Mouse (Mus musculus) lung, postnatal 36 days (tissue): ENCODE results near the gene Olfr522.

Source experiments
- DNase-seq: peaks from one replicate; pipeline ENCODE4 v3.0.0; 2022; ENCODE audit warnings: mixed read lengths

Olfr522 gene

GRCm38 (mm10) chr7:140164664-140165063 is at the start of gene Olfr522:
Gene Olfr522, minus strand, starts transcription at chr7:140164764.
- DNase-seq, result no peak

DNA sequence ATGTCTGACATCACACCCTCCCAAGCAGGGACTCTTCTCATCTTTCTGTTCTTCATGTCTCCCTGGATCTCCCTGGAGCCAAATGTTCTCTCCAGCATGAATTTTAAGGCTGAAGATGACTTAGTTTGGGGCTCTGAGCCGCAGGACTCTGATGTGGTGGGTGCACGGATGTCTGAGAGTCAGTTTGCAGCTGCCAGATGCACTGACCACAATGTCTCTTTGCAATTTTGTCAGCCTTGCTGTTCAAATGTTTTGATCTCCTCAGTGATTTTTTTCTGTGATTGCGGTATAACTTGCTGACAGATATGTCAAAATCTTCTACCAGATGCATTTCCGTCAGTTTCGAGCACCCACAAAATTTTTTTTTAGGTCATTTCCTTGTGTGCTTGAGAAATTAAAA is 49.3 kb upstream of the Olfr522 start:
- DNase-seq, result no peak

GRCm38 (mm10) chr7:140208677-140209076 is 44.1 kb upstream of the Olfr522 start:
- DNase-seq, result no peak

GRCm38 (mm10) chr7:140208153-140208552 is 43.6 kb upstream of the Olfr522 start:
- DNase-seq, result peak; percentile 1

DNA sequence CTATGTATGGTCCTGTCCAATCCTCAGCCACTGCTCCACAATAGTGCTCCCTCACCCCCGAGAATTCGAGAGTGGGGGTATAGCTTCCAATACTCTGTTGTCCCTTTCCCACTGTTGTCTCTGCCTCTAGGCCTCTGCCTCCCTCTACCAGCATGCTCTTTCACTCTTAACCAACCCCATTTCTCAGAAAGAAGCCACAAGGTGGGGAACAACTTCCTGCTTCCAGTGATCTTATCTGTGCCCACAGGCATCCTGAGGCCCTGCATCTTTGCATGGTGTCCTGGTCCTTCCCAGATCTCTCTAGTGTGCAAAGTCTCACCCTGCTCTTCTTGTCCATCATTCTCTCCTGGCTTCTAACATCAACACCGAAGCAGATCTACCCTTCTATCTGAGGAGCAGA is 42.3 kb upstream of the Olfr522 start:
- DNase-seq, result no peak

- DNase-seq, result no peak
Observed at GRCm38 (mm10) chr7:140205864-140206263, 41.3 kb upstream of the Olfr522 start, which contains the start of gene Olfr524. Gene Olfr524, minus strand, starts transcription at chr7:140205964.

DNA sequence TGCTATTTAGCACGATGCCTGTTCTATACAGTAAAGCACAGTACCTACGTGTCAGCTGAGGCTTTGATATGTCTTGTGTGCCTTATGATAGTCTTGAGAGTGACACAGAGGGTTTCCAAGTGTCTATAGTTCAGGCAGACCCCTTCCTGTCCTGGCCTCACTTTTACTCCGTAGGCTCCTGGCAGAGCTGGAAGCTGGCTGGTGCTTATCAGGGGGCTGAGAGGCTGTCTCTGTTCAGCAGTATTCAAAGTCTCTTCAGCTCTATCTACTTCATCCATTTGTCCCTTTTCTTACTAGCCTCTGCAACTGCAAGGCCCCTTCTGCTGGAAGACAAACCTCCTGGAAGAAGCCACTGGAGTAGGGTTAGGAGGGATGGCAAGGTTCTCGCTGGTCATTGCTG is 36.5 kb upstream of the Olfr522 start:
- no peak for DNase-seq

- no peak for DNase-seq
Observed at GRCm38 (mm10) chr7:140196002-140196401, 31.4 kb upstream of the Olfr522 start.

- DNase-seq, result no peak
Observed at GRCm38 (mm10) chr7:140194031-140194430, 29.5 kb upstream of the Olfr522 start.

DNA sequence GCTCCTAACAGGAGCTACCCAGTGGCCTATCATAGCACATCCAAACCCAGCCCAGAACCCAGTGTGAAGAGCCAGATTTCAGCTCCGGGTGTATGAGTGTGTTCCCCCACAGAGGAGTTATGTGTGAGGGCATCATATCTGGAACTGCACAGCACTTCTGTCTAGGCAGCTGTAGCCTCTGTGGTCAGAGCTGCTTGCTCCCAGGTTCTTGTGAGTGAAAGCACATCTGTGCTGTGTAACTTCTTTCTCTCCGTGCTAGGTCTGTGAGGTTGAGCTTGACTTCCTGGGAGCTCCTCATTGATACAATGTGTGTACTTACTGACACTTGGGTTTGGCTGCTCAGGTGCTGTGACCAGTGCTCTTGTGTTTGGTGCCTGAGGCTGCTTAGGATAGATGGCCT is 28.3 kb upstream of the Olfr522 start:
- no peak for DNase-seq

DNA sequence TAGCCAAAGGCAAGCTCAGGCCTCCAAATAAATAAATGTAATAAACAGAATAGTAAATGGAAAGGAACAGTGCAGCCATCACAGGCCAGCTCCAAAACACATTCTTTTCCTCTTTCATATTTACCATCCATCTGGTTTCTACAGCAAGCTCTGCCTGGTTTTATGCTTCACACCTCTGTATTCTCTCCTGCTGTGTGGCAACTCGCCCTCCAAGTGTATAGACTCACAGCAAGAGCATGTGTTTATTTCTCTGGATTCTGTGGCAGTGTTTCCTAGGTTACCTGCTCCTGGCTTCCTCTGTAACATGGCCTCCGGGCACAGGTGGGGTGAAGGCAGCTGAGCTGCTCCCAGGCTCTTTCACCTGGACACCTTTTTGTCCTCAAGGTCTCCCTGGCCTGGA is 27.9 kb upstream of the Olfr522 start:
- no peak for DNase-seq

DNA sequence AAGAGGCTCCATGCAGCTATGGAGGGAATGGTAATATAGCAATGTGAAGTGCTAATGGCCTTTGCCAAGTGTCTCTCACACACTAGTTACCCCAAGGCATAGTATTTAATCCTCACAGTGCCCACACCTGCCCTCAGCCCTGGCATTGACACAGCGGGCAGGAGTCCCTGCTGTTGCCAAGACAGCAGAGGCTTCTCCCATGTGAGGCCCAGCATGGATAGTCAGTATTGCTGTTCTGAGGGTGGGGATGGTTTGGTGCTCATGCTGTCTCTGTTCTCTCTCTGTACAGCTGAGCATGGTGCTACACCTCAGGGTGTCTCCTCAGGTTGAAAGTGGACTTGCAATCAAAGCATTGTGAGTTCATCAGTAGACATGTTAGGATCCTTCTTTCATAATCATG is 25.9 kb upstream of the Olfr522 start:
- no peak for DNase-seq

GRCm38 (mm10) chr7:140188391-140189328 is 24.1 kb upstream of the Olfr522 start:
- DNase-seq, result peak; percentile 14

DNA sequence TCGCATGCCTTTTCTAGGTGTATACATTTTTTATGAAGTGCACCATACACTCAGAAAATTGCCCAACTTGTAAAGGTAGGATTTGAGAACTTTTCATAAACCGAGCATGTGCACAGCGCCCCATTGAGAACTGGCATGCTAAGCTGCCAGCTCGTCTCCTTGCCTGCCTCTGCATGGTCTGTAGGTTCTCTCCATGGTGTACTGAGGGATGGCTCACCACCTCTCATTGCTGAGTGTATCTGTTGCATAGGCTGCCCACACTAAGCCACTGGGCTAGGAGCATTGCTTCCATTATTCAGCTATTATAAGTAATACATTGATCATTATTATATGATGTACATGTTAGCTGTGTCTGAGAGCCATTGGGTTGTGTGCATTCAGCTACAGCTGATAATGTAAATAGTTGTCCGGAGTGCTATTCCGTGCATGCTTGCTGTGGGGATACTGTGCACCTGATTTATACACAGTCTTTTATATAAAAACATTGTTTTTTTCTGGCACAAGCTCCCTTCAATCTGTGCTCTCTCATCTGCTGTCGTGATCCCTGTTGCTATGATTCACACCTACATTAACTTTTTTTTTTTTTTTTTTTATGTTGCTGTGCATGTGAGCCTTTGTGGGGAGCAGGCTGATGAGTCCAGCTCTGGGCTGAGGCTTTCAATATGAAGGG is 23.3 kb upstream of the Olfr522 start:
- no peak for DNase-seq

- peak; percentile 7 for DNase-seq
Observed at GRCm38 (mm10) chr7:140186646-140187620, 22.4 kb upstream of the Olfr522 start.

- DNase-seq, result no peak
Observed at GRCm38 (mm10) chr7:140184206-140184605, 19.6 kb upstream of the Olfr522 start.

DNA sequence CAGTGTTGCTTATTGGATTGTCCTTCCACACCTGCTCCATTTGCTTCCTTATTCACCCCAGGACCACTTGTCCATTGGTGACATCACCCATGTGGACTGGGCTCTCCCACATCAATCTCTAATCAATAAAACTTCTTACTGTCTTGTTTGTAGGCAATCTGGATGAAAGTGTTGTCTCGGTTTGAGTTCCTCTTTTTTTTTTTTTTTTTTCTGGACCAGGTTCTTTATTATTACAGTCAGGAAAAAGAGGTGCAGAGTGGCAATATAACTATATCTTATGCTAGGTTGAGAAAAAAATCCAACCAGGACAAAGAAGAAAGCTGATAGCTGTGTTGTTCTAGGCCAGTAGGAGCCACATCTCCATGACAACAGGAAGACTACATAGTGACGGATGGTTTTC is 16.1 kb upstream of the Olfr522 start:
- no peak for DNase-seq

GRCm38 (mm10) chr7:140179176-140179575 is 14.6 kb upstream of the Olfr522 start:
- DNase-seq, result no peak

- no peak for DNase-seq
Observed at GRCm38 (mm10) chr7:140172936-140173335, 8.4 kb upstream of the Olfr522 start, which contains the start of gene Olfr523. Gene Olfr523, plus strand, starts transcription at chr7:140173217.

DNA sequence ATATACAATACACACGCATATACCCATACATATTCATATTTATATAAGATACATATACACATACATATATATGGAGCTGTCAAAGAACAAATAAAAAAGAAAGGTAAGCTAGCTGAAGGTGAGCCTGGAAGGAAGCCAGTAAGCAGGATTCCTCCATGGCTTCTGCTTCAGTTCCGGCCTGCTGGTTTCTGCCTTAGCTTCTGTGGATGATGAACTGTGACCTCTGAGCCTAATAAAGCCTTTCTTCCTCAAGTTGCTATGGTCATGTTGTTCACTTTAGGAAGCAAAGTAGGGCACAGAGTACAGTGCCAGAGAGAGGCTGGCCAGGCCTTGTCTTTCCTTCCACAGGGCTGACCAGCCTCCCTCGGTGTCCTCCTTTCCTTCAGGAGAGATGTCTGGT is 6.3 kb upstream of the Olfr522 start:
- DNase-seq, result no peak

DNA sequence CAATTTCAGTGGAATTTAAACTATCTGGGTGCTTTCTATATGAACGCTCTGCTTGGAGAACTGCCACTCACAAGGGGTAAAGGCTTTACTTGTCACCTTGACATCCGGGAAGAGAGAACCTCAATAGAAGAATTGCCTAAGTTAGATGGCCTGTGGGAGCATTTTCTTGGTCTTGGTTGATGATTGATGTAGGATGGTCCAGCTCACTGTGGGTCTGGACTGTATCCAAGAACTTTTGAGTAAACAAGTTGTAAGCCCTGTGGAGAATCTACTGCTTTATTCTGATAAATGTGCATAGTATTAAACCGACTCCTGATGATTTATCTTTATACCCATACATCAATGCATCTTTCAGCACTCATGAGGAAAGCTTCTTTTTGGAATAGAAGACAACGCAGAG is 4.8 kb upstream of the Olfr522 start:
- DNase-seq, result no peak

DNA sequence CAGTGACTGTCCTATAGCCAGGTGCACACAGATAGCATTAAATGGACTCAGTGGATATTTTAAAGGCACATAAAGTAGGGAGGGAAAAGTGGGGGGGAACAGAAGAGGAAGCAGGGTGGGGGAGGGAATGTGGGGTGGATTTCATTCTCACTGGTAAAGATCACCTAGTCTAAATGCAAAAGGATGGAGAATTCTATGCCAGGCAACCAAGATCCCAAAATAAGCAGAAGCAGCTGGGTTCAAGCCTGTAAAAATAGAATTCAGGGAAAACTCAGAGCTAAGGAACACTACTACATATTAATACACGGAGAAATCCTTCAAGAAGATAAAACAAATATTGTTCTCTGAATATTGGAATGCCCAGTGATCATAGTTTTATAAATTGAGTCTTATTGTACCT is 3.4 kb upstream of the Olfr522 start:
- no peak for DNase-seq

GRCm38 (mm10) chr7:140160363-140160762 is 4.2 kb downstream of the Olfr522 start:
- no peak for DNase-seq
